Mouse (Mus musculus) liver, embryonic 11.5 days (tissue): ENCODE measurements around the gene Mapkap1. TPM values are rescaled to one million over a fixed set of nuclear protein-coding genes. Genes with fewer than 3 reads are reported as not detected.
"Not testable (repeated sequence)": the region's sequence is repeated elsewhere in the genome, so short reads cannot be mapped to it uniquely, and the experiment has no call there.

ENCODE experiments used
- ATAC-seq: fragments of 200-750 bp; cut with Nextera tagmentation; replicated peaks from 2 replicates; pipeline ENCODE4 v1.8.0; 2017; ENCODE audit warnings: moderate number of reproducible peaks, mild to moderate bottlenecking, moderate TSS enrichment, moderate library complexity; ENCODE audit not compliant: low FRiP score
- DNase-seq: peaks from one replicate; pipeline ENCODE4 v3.0.0-alpha.2; 2017; ENCODE audit warnings: low spot score
- H3K27ac ChIP-seq: fragments of 300-500 bp; sonication (generic); 2 replicates; pipeline ENCODE4 v1.5.1; 2014; ENCODE audit warnings: mild to moderate bottlenecking, low read depth, low read length, control low read depth
- H3K27me3 ChIP-seq: fragments of 300-500 bp; sonication (generic); replicated peaks from 2 replicates; pipeline ENCODE4 v1.6.1; 2014; ENCODE audit warnings: low read length, mixed read lengths; ENCODE audit not compliant: control insufficient read depth, insufficient read depth
- H3K36me3 ChIP-seq: fragments of 300-500 bp; sonication (generic); 2 replicates; pipeline ENCODE4 v1.6.1; 2014; ENCODE audit warnings: mild to moderate bottlenecking, low read length, moderate library complexity, mixed read lengths; ENCODE audit not compliant: control insufficient read depth, insufficient read depth
- H3K4me1 ChIP-seq: fragments of 300-500 bp; sonication (generic); replicated peaks from 2 replicates; pipeline ENCODE4 v1.6.1; 2014; ENCODE audit warnings: low read length, mixed read lengths; ENCODE audit not compliant: control insufficient read depth, insufficient read depth
- H3K4me2 ChIP-seq: fragments of 300-500 bp; sonication (generic); 2 replicates; pipeline ENCODE4 v1.6.1; 2014; ENCODE audit warnings: mild to moderate bottlenecking, control low read depth, moderate library complexity
- H3K4me3 ChIP-seq: fragments of 300-500 bp; sonication (generic); 2 replicates; pipeline ENCODE4 v1.5.1; 2014; ENCODE audit warnings: low read depth, low read length, control low read depth
- H3K9ac ChIP-seq: fragments of 300-500 bp; sonication (generic); 2 replicates; pipeline ENCODE4 v1.6.1; 2014; ENCODE audit warnings: low read depth, low read length, control low read depth
- H3K9me3 ChIP-seq: fragments of 300-500 bp; sonication (generic); 2 replicates; pipeline ENCODE4 v1.6.1; 2016; ENCODE audit warnings: low read length, inconsistent platforms, mixed read lengths; ENCODE audit not compliant: control insufficient read depth
- WGBS: fragments of 180-500 bp; shearing (Covaris S2); extraction: QIAGEN DNeasy Blood & Tissue Kit; methylation state at CpG from one replicate; pipeline ENCODE4 v1.1.7; 2014; 5-methylcytosine and 5-hydroxymethylcytosine counted together
- polyA plus RNA-seq: library from polyadenylated mRNA; unstranded; fragments of >200 nt; fragmentation: Nextera tagmentation; extraction: Ambion mirVana; gene quantifications from 2 replicates; pipeline ENCODE4 v1.2.1, GENCODE M21; 2014

The Mapkap1 gene
- polyA plus RNA-seq, 1 experiment from 2014 or later: 62.4 TPM

- Histone ChIP-seq H3K9ac (no peak overlapping the region), H3K4me1 (no peaks in the 10 kb centered on the region), H3K27ac (no peak overlapping the region), H3K36me3 (no peaks in the 10 kb centered on the region), H3K27me3 (no peaks in the 10 kb centered on the region), H3K9me3 (no peaks in the 10 kb centered on the region), H3K4me2 (no peak overlapping the region), H3K4me3 (no peak overlapping the region)
- DNase-seq (no peak), ATAC-seq (no peak)
- WGBS: 67% methylated on average over 7 of the region's 7 CpGs
Observed at GRCm38 (mm10) chr2:34468559-34469141, 62.1 kb downstream of the Mapkap1 start.

GRCm38 (mm10) chr2:34469324-34469723 is 62.8 kb downstream of the Mapkap1 start:
- Histone ChIP-seq H3K4me2 (no peak overlapping the region), H3K4me3 (no peak overlapping the region), H3K9ac (no peak overlapping the region), H3K36me3 (no peaks in the 10 kb centered on the region), H3K27me3 (no peaks in the 10 kb centered on the region), H3K9me3 (no peaks in the 10 kb centered on the region), H3K4me1 (no peaks in the 10 kb centered on the region), H3K27ac (no peak overlapping the region)
- 89% methylated on average over 5 of the region's 5 CpGs for WGBS
- ATAC-seq (no peak), DNase-seq (no peak)

- H3K4me3 ChIP-seq: no peak overlapping the region
- H3K9me3 ChIP-seq: no peaks in the 10 kb centered on the region
- no peaks in the 10 kb centered on the region for H3K4me1 ChIP-seq
- H3K9ac ChIP-seq: no peak overlapping the region
- no peaks in the 10 kb centered on the region for H3K27me3 ChIP-seq
- no peak overlapping the region for H3K4me2 ChIP-seq
- H3K36me3 ChIP-seq: no peaks in the 10 kb centered on the region
- WGBS: 81% methylated on average over 3 of the region's 3 CpGs
- ATAC-seq (no peak), DNase-seq (no peak)
- H3K27ac ChIP-seq: no peak overlapping the region
Observed at GRCm38 (mm10) chr2:34473775-34474174, 67.2 kb downstream of the Mapkap1 start.

- no peak overlapping the region for H3K27ac ChIP-seq
- H3K4me1 ChIP-seq: no peaks in the 10 kb centered on the region
- no peaks in the 10 kb centered on the region for H3K27me3 ChIP-seq
- no peaks in the 10 kb centered on the region for H3K9me3 ChIP-seq
- no peak overlapping the region for H3K9ac ChIP-seq
- H3K36me3 ChIP-seq: no peaks in the 10 kb centered on the region
- DNase-seq: no peak
- ATAC-seq: no peak
- no peak overlapping the region for H3K4me2 ChIP-seq
- 74% methylated on average over 4 of the region's 4 CpGs for WGBS
- H3K4me3 ChIP-seq: no peak overlapping the region
Observed at GRCm38 (mm10) chr2:34481401-34481800, 74.8 kb downstream of the Mapkap1 start.

- Histone ChIP-seq H3K36me3 (no peaks in the 10 kb centered on the region), H3K4me3 (no peak overlapping the region), H3K4me1 (no peaks in the 10 kb centered on the region), H3K9ac (no peak overlapping the region), H3K27ac (no peak overlapping the region), H3K4me2 (no peak overlapping the region), H3K9me3 (no peaks in the 10 kb centered on the region), H3K27me3 (no peaks in the 10 kb centered on the region)
- DNase-seq (no peak), ATAC-seq (no peak)
- 71% methylated on average over 3 of the region's 3 CpGs for WGBS
Observed at GRCm38 (mm10) chr2:34482102-34482501, 75.5 kb downstream of the Mapkap1 start.

GRCm38 (mm10) chr2:34482531-34482930 is 76.0 kb downstream of the Mapkap1 start:
- Histone ChIP-seq H3K4me3 (no peak overlapping the region), H3K27ac (no peak overlapping the region), H3K4me1 (no peaks in the 10 kb centered on the region), H3K4me2 (no peak overlapping the region), H3K36me3 (no peaks in the 10 kb centered on the region), H3K27me3 (no peaks in the 10 kb centered on the region), H3K9me3 (no peaks in the 10 kb centered on the region), H3K9ac (no peak overlapping the region)
- WGBS: 85% methylated on average over 3 of the region's 3 CpGs
- DNase-seq (no peak), ATAC-seq (no peak)

- H3K4me3 ChIP-seq: no peak overlapping the region
- no peak overlapping the region for H3K4me2 ChIP-seq
- DNase-seq (no peak), ATAC-seq (no peak)
- no peaks in the 10 kb centered on the region for H3K27me3 ChIP-seq
- H3K4me1 ChIP-seq: no peaks in the 10 kb centered on the region
- H3K9me3 ChIP-seq: no peaks in the 10 kb centered on the region
- no peaks in the 10 kb centered on the region for H3K36me3 ChIP-seq
- H3K9ac ChIP-seq: no peak overlapping the region
- 86% methylated on average over 7 of the region's 7 CpGs for WGBS
- no peak overlapping the region for H3K27ac ChIP-seq
Observed at GRCm38 (mm10) chr2:34487281-34487680, 80.7 kb downstream of the Mapkap1 start.

- Histone ChIP-seq H3K9me3 (no peaks in the 10 kb centered on the region), H3K9ac (no peak overlapping the region), H3K4me3 (no peak overlapping the region), H3K27ac (no peak overlapping the region), H3K27me3 (no peaks in the 10 kb centered on the region), H3K36me3 (no peaks in the 10 kb centered on the region), H3K4me1 (peaks cover 2% of the 10 kb centered on the region; the same call in 1 of the 2 replicates), H3K4me2 (no peak overlapping the region)
- no peak for DNase-seq
- ATAC-seq: no peak
- WGBS: 46% methylated on average over 3 of the region's 3 CpGs
Observed at GRCm38 (mm10) chr2:34503975-34504730, 97.6 kb downstream of the Mapkap1 start.

GRCm38 (mm10) chr2:34506162-34506561 is 99.6 kb downstream of the Mapkap1 start:
- H3K4me2 ChIP-seq, H3K9ac ChIP-seq, H3K4me3 ChIP-seq, H3K36me3 ChIP-seq, H3K27me3 ChIP-seq, H3K9me3 ChIP-seq, ATAC-seq, H3K4me1 ChIP-seq, H3K27ac ChIP-seq, DNase-seq: not testable (repeated sequence)
- WGBS: 90% methylated on average over 2 of the region's 2 CpGs
